Mouse (Mus musculus) embryonic fibroblast, embryonic 13.5 days (primary cell): ENCODE measurements around the gene Abhd8. TPM values are rescaled to one million over a fixed set of nuclear protein-coding genes. Genes with fewer than 3 reads are reported as not detected.
A peak's percentile ranks its signal among the peaks of the same experiment; 100 is the strongest.

ENCODE experiments used
- H3K27ac ChIP-seq: 2 replicates; pipeline ENCODE4 v1.5.1; 2012; ENCODE audit warnings: low read length, control low read depth, inconsistent platforms; ENCODE audit not compliant: insufficient read depth
- H3K4me1 ChIP-seq: 2 replicates; pipeline ENCODE4 v1.6.1; 2011; ENCODE audit warnings: low read length; ENCODE audit not compliant: control insufficient read depth, insufficient read depth
- H3K4me3 ChIP-seq: 2 replicates; pipeline ENCODE4 v1.5.1; 2011; ENCODE audit warnings: mild to moderate bottlenecking, control low read depth, low read length; ENCODE audit not compliant: insufficient read depth
- CTCF ChIP-seq: IDR thresholded peaks from 2 replicates; pipeline ENCODE4 v1.5.1; 2011; ENCODE audit warnings: mild to moderate bottlenecking, control low read depth, low read length, moderate library complexity, borderline replicate concordance; ENCODE audit not compliant: insufficient read depth
- POLR2A ChIP-seq: IDR thresholded peaks from 2 replicates; pipeline ENCODE4 v1.6.1; 2011; ENCODE audit warnings: low read depth, mild to moderate bottlenecking, control low read depth, low read length, moderate library complexity
- polyA plus RNA-seq: library from polyadenylated mRNA; stranded (reverse); fragments of >200 nt; gene quantifications from 2 replicates; pipeline ENCODE4 v1.2.4, GENCODE M21; 2011; ENCODE audit warnings: low read depth; ENCODE audit not compliant: missing spikeins, insufficient read length

Abhd8 gene
- polyA plus RNA-seq, 1 experiment, result 20.9 TPM

- Histone ChIP-seq H3K27ac (no peak overlapping the region), H3K4me1 (peaks cover 3% of the 10 kb centered on the region; the same call in 1 of the 2 replicates), H3K4me3 (no peak overlapping the region)
- TF ChIP-seq CTCF, result no peak
- TF ChIP-seq POLR2A, result no peak
Observed at GRCm38 (mm10) chr8:71470913-71471255, 7.4 kb upstream of the Abhd8 start.

- Histone ChIP-seq H3K4me3 (peak overlapping the region; percentile 89), H3K4me1 (peaks cover 3% of the 10 kb centered on the region; the same call in 1 of the 2 replicates), H3K27ac (no peak overlapping the region)
- no peak for TF ChIP-seq CTCF
- no peak for TF ChIP-seq POLR2A
Observed at GRCm38 (mm10) chr8:71470146-71470912, 6.9 kb upstream of the Abhd8 start.

GRCm38 (mm10) chr8:71469411-71469810 lies 6.0 kb upstream of the Abhd8 start:
- Histone ChIP-seq H3K27ac (no peak overlapping the region), H3K4me1 (peaks cover 3% of the 10 kb centered on the region; the same call in 1 of the 2 replicates), H3K4me3 (peak overlapping the region; percentile 89)
- TF ChIP-seq POLR2A (peak; percentile 39; the same call in 1 of the 2 replicates), CTCF (no peak)

- Histone ChIP-seq H3K4me3 (peak within 1 kb of the TSS; percentile 89), H3K27ac (no peak within 1 kb of the TSS), H3K4me1 (peaks cover 6% of the 10 kb centered on the region)
- TF ChIP-seq POLR2A, result no peak; the same call in 1 of the 2 replicates
- TF ChIP-seq CTCF, result no peak
Observed at GRCm38 (mm10) chr8:71468916-71469315, 5.5 kb upstream of the Abhd8 start, which contains the start of gene Dda1. Gene Dda1, plus strand, starts transcription at chr8:71469199.

- TF ChIP-seq POLR2A, result no peak
- TF ChIP-seq CTCF, result no peak
- Histone ChIP-seq H3K4me1 (peaks cover 8% of the 10 kb centered on the region), H3K4me3 (no peak overlapping the region), H3K27ac (no peak overlapping the region)
Observed at GRCm38 (mm10) chr8:71468001-71468400, 4.5 kb upstream of the Abhd8 start.

GRCm38 (mm10) chr8:71467201-71467600 lies 3.7 kb upstream of the Abhd8 start:
- Histone ChIP-seq H3K4me1 (peaks cover 11% of the 10 kb centered on the region), H3K27ac (no peak overlapping the region), H3K4me3 (no peak overlapping the region)
- no peak for TF ChIP-seq CTCF
- no peak for TF ChIP-seq POLR2A

GRCm38 (mm10) chr8:71466198-71466597 lies 2.7 kb upstream of the Abhd8 start:
- Histone ChIP-seq H3K27ac (no peak overlapping the region), H3K4me3 (no peak overlapping the region), H3K4me1 (peaks cover 12% of the 10 kb centered on the region)
- TF ChIP-seq POLR2A (no peak), CTCF (no peak)

- no peak for TF ChIP-seq POLR2A
- no peak for TF ChIP-seq CTCF
- no peak overlapping the region for H3K27ac ChIP-seq
- H3K4me3 ChIP-seq, result peak overlapping the region; percentile 80
- peaks cover 12% of the 10 kb centered on the region for H3K4me1 ChIP-seq
Observed at GRCm38 (mm10) chr8:71465733-71466132, 2.3 kb upstream of the Abhd8 start.

GRCm38 (mm10) chr8:71464513-71465500 lies 1.4 kb upstream of the Abhd8 start, which contains the start of gene Mrpl34:
Gene Mrpl34, plus strand, starts transcription at chr8:71464959.
- Histone ChIP-seq H3K27ac (peak within 1 kb of the TSS; percentile 29), H3K4me1 (peaks cover 9% of the 10 kb centered on the region), H3K4me3 (peak within 1 kb of the TSS; percentile 80)
- peak; percentile 68 for TF ChIP-seq CTCF
- peak; percentile 80 for TF ChIP-seq POLR2A
